Comparison of ENCODE assay signal across 1 mouse cellular context in genomic region chr9:46338384-46338783, GRCm38 (mm10).
TF ChIP-seq lines count a peak whose summit lies in the region.

No protein-coding gene starts in this region.

TF ChIP-seq in CH12.LX, 34 proteins besides CTCF, POLR2A, EP300 and RAD21 (continued from another document):
- TF ChIP-seq CHD1 (IDR thresholded peaks at IDR 0.05; ENCODE audit: low read depth, low read length) (no peak), ZMIZ1 (IDR thresholded peaks at IDR 0.05; ENCODE audit: low read depth, low read length) (no peak)
TF ChIP-seq in CH12.LX: peak in this region for 0.
